Mouse (Mus musculus) cerebellum, adult 2 months (tissue): Measurements from ENCODE around the gene Ttc32. TPM values are rescaled to one million over a fixed set of nuclear protein-coding genes. Genes with fewer than 3 reads are reported as not detected.
"Not testable (repeated sequence)": the region's sequence is repeated elsewhere in the genome, so short reads cannot be mapped to it uniquely, and the experiment has no call there.

Source experiments
- DNase-seq, 2 experiments: peaks; one replicate each; pipeline ENCODE4 v3.0.0; 2021
- H3K27ac ChIP-seq: fragments of 200-500 bp; 2 replicates; pipeline ENCODE4 v1.5.1; 2012; ENCODE audit warnings: low read length, control low read depth, inconsistent platforms; ENCODE audit not compliant: insufficient read depth
- H3K27me3 ChIP-seq: fragments of 200-500 bp; 2 replicates; pipeline ENCODE4 v1.6.1; 2012; ENCODE audit warnings: inconsistent platforms, mild to moderate bottlenecking, low read length, moderate library complexity; ENCODE audit not compliant: control insufficient read depth, insufficient read depth
- H3K4me1 ChIP-seq: fragments of 200-500 bp; 2 replicates; pipeline ENCODE4 v1.6.1; 2011; ENCODE audit warnings: low read length; ENCODE audit not compliant: control insufficient read depth, insufficient read depth
- H3K4me3 ChIP-seq: fragments of 200-500 bp; replicated peaks from 2 replicates; pipeline ENCODE3; 2011; ENCODE audit warnings: mild to moderate bottlenecking, low read depth, low read length, control low read depth; ENCODE audit not compliant: insufficient read depth
- CTCF ChIP-seq: fragments of 200-500 bp; IDR thresholded peaks from 2 replicates; pipeline ENCODE4 v1.5.1; 2011; ENCODE audit warnings: low read depth, mild to moderate bottlenecking, control low read depth, low read length, moderate library complexity, borderline replicate concordance; ENCODE audit not compliant: insufficient read depth
- POLR2A ChIP-seq: fragments of 200-500 bp; IDR thresholded peaks from 2 replicates; pipeline ENCODE4 v1.6.1; 2011; ENCODE audit warnings: low read length, control low read depth, borderline replicate concordance; ENCODE audit not compliant: insufficient read depth
- WGBS: fragments of 180-500 bp; shearing (Covaris S2); methylation state at CpG from one replicate; pipeline ENCODE4 v1.1.7; 2018; 5-methylcytosine and 5-hydroxymethylcytosine counted together
- polyA plus RNA-seq: library from polyadenylated mRNA; depleted of rRNA; stranded (reverse); fragments of >200 nt; gene quantifications from 2 replicates; pipeline ENCODE4 v1.2.3, GENCODE M21; 2012

The Ttc32 gene
- polyA plus RNA-seq, 1 experiment = 6.5 TPM

DNA sequence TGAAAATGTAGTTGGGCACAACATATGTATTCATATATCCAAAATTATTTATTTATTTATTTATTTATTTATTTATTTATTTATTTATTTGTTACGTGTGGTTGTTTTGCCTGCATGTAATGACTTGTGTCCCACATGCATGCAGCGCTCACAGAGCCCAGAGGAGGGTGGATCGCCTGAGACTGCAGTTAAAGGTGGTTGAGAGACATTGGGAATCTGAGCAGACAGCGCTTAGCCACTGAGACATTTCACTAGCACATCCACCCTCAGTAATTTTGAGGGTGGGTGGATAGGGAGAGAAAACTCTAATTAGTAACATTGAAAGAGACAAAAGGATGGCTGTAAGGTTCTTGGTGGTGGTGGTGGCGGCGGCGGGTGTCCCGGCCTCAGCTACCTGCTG is 9.4 kb upstream of the Ttc32 start:
- WGBS = 97% methylated on average over 8 of the region's 8 CpGs
- DNase-seq = no peak
- Histone ChIP-seq H3K27ac (no peak overlapping the region), H3K4me3 (no peak overlapping the region), H3K4me1 (no peaks in the 10 kb centered on the region), H3K27me3 (no peaks in the 10 kb centered on the region)
- TF ChIP-seq POLR2A (no peak), CTCF (no peak)

DNA sequence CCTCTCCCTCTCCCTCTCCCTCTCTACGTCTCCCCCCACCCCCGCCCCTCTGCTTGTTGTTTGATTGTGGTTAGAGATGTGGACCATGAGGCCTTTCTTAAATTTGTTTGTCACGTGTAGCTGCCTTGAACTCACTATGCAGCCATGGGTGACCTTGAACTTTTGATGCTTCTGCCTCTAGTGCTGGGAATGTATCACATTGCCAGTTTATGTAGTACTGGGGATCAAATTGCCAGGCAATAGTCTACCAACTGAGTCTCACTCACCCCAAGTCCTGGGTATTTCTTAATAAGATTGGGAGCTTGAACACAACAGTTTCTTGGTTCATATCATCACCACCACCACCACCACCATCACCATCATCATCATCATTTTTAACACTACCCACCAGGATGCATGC is 8.8 kb upstream of the Ttc32 start:
- no peak overlapping the region for H3K4me3 ChIP-seq
- 77% methylated on average over 3 of the region's 3 CpGs for WGBS
- TF ChIP-seq CTCF (no peak), POLR2A (no peak)

DNA sequence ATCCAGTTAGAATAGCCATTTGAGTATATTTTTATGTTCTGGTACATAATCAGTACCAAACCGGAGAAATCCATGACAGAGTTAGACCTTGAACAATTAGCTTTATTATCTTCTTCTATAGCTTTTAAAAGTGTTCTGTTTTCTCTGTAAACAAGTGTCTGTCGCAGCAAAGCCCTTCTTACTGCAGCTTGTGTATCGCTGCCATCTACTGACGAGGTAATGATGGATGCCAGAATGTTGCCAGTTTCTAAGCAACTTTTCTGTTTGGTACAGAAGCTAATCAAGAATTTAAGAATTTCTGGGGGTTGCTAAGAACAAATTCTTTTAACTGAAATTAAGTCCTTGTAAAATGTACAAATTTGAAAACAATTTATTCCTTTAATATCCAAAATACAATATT is 6.8 kb upstream of the Ttc32 start:
- DNase-seq = no peak
- no peaks in the 10 kb centered on the region for H3K27me3 ChIP-seq
- H3K4me1 ChIP-seq = no peaks in the 10 kb centered on the region
- WGBS = 61% methylated on average over 4 of the region's 4 CpGs
- H3K27ac ChIP-seq = no peak overlapping the region
- TF ChIP-seq CTCF = no peak
- no peak overlapping the region for H3K4me3 ChIP-seq

More for the DNA sequence above, 8.8 kb upstream of the Ttc32 start:
- no peaks in the 10 kb centered on the region for H3K4me1 ChIP-seq
- DNase-seq = no peak
- no peak overlapping the region for H3K27ac ChIP-seq
- H3K27me3 ChIP-seq = no peaks in the 10 kb centered on the region

DNA sequence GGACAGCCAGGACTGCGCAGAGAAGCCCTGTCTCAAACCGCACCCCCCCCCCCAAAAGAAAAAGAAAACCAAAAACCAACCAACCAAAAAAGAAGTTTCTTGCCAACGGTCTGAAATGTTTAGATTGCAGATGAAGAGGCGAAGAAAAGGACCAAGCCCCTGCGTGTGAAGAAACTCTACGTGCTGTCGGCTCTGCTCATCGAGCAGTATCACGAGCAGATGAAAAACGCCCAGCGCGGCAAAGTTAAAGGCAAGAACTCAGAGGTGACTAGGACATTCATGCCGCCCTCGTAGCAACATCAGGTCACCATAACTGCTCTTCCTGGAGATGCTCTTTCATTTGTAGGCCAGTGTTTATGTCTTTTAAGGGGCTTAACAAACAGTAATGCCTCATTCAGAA is 5.7 kb upstream of the Ttc32 start:
- Histone ChIP-seq H3K4me1 (no peaks in the 10 kb centered on the region), H3K27me3 (no peaks in the 10 kb centered on the region), H3K27ac (no peak overlapping the region), H3K4me3 (no peak overlapping the region)
- TF ChIP-seq CTCF (no peak), POLR2A (no peak)
- WGBS = 93% methylated on average over 14 of the region's 14 CpGs
- no peak for DNase-seq

DNA sequence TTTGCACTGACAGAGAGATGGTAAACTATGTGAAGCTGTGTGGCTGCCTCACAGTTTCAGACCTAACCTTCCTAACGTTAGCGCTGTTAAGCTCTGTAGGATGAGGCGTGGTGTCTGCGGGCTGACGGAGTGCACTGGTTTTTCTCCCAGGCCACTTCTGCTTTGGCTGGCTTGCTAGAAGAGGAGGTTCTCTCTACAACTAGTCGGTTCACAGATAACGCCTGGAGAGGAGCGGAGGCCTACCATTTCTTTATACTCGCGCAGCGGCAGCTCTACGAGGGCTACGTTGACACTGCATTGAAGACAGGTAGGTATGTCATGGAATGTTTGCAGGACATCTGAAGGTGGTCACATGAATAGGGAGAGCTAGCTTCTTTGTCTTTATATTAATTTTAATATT is 5.1 kb upstream of the Ttc32 start:
- WGBS = 90% methylated on average over 13 of the region's 13 CpGs
- Histone ChIP-seq H3K4me1 (no peaks in the 10 kb centered on the region), H3K27me3 (no peaks in the 10 kb centered on the region), H3K4me3 (no peak overlapping the region), H3K27ac (no peak overlapping the region)
- no peak for TF ChIP-seq CTCF
- TF ChIP-seq POLR2A = no peak
- DNase-seq = no peak

DNA sequence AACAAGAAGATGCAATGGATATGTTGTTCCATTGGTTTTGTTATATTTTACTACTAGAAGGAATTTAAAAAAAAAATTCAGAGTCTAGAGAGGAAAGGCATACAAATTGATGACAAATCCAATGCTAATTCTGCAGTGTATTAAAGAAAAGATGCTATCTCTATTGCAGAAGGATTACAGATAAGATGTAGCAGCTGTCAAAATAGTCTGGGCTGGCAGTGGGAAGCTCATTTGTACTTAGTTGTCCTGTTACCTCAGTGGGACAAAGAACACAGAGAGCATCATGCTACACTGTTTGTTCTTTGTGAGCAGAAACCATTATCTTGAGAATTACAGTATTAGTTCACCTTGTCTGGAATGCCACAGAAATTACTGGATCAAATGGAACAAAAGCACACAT is 3.0 kb upstream of the Ttc32 start:
- TF ChIP-seq CTCF (no peak), POLR2A (no peak)
- Histone ChIP-seq H3K4me3 (no peak overlapping the region), H3K4me1 (no peaks in the 10 kb centered on the region), H3K27ac (no peak overlapping the region), H3K27me3 (no peaks in the 10 kb centered on the region)
- no peak for DNase-seq

DNA sequence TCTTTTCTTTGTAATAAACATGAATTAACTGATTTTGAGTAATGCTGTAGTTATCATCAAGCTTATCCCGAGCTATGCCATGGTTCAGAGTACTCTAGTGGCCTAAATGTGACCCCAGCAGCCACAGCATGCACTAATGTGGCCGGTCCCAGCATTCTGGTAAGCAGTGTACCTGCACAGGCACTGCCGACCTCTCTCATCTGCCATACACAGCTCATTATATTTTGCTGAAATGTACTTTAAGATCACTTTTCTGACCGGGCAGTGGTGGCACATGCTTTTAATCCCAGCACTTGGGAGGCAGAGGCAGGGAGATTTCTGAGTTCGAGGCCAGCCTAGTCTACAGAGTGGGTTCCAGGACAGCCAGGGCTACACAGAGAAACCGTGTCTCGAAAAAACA is 981 bp upstream of the Ttc32 start:
- not testable (repeated sequence) for H3K4me1 ChIP-seq, DNase-seq, H3K27ac ChIP-seq, H3K27me3 ChIP-seq, H3K4me3 ChIP-seq
- 91% methylated on average over 7 of the region's 7 CpGs for WGBS

DNA sequence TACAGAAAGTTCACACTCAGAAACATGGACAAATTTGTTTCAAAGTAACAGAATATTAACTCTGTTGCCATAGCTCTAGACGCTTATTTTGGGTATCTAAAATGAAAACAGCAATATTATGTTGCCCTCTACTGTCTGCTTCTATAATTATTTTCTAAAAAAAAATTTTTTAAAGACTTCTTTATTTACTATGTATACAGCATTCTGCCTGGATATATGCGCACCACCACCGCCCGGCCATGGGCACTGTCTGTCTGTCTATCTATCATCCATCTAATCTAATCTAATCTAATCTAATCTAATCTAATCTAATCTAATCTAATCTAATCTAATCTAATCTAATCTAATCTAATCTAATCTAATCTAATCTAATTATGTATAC is 300 bp upstream of the Ttc32 start:
- 52% methylated on average over 4 of the region's 4 CpGs for WGBS
- Histone ChIP-seq H3K4me1 (no peaks in the 10 kb centered on the region), H3K27me3 (no peaks in the 10 kb centered on the region), H3K4me3 (peak overlapping the region; percentile 77), H3K27ac (no peak overlapping the region)
- TF ChIP-seq CTCF (no peak), POLR2A (no peak)
- DNase-seq = no peak

DNA sequence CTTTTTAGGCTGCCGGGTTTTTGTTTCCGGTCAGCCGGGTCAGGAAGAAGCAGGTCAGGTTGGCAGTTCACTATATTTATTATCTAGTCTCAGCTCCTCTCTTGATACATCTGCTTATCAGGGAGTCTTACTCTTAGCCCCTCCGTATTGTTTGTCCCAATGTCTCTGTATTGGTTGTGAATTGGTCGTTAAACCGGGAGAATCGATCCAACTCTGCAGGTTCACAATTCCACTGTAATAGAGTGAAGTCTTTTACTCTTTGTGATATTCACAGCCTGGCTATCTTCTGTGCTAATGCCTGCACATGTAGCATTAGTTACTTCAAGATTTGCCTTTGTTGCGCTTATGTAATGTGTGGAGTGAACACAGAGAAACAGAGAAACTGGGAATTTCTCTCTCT is 1.4 kb downstream of the Ttc32 start:
- DNase-seq = no peak
- 71% methylated on average over 8 of the region's 8 CpGs for WGBS
- no peaks in the 10 kb centered on the region for H3K27me3 ChIP-seq
- H3K4me1 ChIP-seq = no peaks in the 10 kb centered on the region
- TF ChIP-seq POLR2A (no peak), CTCF (no peak)
- peak overlapping the region; percentile 77 for H3K4me3 ChIP-seq
- H3K27ac ChIP-seq = no peak overlapping the region
